Mouse (Mus musculus) lung, postnatal 14 days (tissue): Measurements from ENCODE around the gene Lyst.
"Not testable (repeated sequence)": the region's sequence is repeated elsewhere in the genome, so short reads cannot be mapped to it uniquely, and the experiment has no call there.

Experiments
- DNase-seq: peaks from one replicate; pipeline ENCODE4 v3.0.0; 2021

Gene Lyst

GRCm38 (mm10) chr13:13784420-13784936 is 194.3 kb downstream of the Lyst start:
- no peak for DNase-seq

DNA sequence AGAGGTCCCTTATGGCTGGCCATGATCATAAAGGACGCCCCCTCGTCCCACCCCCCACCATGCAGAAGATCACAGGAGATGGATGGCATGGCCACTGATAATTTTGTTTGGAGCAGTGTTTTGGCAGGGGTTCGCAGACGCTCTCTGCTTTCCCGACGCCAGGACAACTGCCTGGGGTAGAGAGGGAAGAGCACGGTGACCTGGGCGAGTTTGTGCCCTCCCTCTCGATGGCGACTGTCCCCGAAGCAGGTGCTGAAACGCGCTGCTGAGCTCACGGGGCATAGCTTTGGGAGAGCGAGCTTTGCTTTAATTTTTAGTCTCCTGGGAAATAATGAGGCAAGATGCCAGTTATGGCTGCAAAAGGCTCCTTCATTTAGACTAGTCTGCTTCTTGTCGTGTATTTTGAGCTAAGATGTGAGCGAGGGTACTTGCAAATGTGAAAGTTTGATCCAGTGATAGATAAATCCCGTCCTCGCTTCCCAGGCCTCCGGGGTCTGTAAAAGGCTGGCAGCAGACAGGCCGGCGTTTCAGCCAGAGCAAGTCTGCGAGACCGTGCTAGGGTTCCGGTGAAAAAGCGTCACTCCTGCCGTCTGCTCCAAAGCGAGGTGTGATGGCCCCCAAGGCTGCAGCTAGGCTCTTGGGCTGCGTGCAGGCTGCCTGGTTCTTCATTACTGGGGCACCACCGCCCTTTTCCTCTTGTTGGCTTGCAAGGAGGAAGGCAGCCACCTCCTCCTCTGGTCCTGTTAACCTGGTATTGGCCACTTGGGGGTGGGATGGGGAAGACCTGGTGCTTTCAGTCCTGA is 195.0 kb downstream of the Lyst start:
- DNase-seq: no peak

DNA sequence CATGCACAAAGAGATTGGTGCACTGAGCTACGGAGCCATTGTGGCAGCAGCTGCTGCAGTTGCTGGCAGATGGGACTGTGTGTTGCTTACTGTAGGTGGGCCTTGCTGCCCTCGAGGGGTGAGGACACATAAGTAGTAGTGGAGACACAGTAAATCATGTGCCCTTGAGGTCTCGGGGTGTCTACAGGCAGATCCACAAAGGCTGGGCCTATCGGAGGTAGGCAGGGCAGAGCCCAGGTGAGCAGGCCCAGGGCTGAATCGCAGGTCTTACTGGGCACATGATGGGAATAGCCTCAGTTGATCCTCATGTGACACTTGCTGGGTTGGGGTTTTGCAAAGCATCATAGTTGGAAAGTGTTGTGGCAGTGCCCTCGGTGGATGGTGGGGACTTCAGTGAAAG is 196.8 kb downstream of the Lyst start:
- DNase-seq: no peak

- DNase-seq: no peak
Measured at GRCm38 (mm10) chr13:13788070-13788469, 197.9 kb downstream of the Lyst start.

GRCm38 (mm10) chr13:13791981-13792380 is 201.8 kb downstream of the Lyst start:
- DNase-seq: no peak

GRCm38 (mm10) chr13:13795166-13795832 is 205.1 kb downstream of the Lyst start:
- DNase-seq: no peak

- DNase-seq: no peak
Measured at GRCm38 (mm10) chr13:13796082-13796481, 205.9 kb downstream of the Lyst start.

DNA sequence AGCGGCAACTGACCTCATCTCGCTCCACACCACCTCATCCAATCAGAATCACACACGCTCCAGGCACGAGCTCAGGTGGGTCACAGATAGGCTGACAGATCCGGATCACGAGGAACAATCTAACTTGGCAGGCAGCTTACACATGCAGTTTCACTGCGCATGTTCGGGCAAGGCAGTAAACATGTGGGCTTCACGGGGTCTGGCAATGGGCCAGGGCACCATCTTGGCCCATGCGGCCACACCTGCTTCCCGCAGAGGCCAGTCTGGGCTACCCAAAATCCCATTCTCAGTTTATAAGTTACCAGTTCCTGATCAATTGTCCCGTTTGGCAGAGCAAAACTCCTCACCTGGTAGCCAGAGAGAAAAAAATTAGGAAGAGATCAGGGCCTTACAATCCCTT is 207.6 kb downstream of the Lyst start:
- DNase-seq: not testable (repeated sequence)

GRCm38 (mm10) chr13:13798775-13799174 is 208.6 kb downstream of the Lyst start:
- no peak for DNase-seq

DNA sequence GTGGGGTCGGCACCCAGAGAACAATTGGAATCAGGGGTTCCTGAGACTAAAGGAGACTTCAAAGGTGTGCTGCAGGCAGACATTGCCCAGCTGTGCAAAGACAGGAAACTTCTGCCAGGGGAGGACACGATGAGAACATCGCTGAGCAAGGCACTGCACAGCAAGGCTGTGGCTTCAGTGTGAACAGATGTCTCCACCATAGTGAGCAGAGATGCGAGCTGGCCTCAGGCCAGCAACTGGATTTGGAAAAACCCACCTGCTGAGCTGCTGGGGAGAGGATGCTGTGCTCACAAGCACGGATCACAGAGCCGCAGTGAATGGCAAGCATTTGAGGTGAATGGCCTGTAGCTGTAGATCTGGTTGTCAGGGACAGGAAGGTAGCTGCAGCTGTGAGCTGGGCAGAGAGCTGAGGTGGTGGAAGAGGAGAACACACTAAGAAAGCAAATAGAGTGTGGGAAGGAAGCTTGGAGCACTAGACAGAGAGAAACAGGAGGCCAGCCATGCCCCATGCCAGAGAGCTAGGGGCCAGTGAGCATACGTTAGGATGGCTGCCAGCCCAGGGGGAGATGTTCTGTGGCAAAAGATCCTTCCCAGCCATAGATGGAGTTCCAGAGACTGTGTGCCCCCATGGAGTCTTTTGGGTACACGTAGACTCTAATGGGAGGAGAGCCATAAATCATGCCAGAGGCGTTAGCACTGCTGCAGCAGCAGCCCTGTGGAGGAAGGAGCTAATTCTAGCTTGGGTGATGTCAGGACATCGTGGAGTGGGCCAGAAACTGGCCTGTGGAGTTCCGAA is 218.3 kb downstream of the Lyst start:
- no peak for DNase-seq

DNA sequence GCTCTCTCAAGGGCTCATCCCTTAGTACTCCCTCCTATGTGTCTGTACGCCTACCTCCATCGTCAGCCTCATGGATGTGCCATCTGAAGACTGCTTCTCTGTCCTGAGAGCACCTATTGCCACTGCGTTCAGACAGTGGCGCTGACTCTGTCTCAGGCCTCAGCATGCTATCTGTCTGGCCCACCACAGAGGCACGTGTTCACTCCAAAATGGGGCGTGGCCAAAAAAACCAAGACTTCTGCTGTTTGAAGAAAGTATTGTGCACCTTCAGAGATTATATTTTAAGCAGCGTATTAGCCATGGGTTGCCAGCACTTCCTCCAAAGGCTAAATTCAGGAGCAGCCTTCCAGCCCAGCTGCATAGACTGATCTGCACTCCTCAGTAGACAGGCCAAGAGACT is 220.7 kb downstream of the Lyst start:
- DNase-seq: no peak

- no peak for DNase-seq
Measured at GRCm38 (mm10) chr13:13818696-13819095, 228.5 kb downstream of the Lyst start.

DNA sequence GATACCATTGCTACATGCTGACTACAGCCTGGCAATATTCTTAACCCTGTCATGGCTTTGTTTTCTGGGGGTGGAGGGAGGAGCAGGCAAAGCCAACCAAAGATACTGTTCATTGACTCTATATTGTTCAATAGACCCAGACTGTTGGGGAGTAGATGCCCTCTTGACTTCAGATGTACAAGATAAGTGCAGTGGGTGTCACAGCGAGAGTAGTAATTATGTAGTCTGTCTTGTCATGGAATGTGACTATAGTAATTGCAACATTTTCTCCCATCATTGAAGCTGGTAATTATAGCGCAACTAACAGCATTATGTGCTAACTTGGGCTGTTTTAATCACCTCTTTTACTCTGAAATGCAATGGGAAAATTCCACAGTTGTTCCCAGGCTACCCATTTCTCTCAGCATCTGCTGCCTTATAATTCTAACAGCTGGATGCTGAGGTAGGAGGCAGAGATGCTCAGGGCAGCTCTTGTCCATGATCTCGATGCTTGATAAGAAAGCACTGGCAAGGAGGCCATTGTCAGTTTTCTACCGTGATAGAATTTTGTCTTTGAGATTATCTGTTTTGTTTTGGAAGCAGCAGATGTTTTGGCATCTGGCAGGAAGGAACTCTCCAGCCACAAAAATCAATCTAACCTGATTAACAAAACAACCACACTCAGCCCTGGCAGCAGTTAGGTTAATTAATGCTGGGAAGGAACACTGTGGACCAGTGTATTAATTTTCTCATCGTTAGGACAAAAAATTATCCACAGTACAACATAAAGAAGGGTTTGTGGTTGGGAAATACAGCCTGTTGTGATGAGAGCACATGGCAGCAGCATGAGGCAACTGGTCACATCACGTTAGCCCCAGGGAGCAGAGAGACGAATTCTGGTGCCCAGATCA is 230.3 kb downstream of the Lyst start:
- DNase-seq: no peak

DNA sequence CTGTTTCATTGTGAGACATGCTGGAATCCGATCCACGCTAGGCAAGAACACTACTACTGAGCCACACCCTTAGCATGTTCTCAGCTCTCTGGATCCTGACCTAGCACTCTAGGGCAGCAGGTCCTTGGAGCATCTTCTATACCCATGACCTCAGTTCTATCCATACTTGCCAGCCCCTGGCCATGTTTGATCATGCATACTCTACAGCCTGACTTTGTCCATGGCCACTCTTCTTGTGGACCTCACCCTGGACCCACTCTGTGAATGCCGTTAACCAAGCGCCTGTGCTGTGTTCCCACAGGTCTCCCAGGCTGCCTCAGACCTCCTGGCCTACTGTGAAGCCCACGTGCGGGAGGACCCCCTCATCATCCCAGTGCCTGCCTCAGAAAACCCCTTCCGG is 234.7 kb downstream of the Lyst start:
- no peak for DNase-seq

DNA sequence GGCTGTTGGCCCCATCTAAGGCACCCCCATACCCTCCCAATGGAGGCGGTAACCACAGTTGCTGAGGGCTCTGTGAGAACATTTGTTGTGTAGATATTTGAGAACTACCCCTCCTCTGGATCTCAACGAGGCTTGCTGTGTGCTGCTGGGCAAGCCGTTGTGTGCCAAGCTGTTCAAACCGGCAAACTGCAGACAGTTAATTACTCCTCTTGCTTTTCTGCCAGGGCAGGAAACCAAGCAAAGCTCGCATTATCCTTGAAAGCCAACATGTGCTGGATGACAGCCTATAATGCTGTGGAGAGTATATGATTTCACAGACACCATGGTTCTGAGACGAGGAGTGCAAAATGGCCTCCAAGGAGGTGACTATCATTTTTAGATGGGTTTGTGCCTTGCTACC is 236.3 kb downstream of the Lyst start:
- DNase-seq: no peak

- no peak for DNase-seq
Measured at GRCm38 (mm10) chr13:13828125-13828524, 237.9 kb downstream of the Lyst start.
